Mouse (Mus musculus) lung, postnatal 0 days (tissue): ENCODE data around the gene Ugt1a5.
"Not testable (repeated sequence)": the region's sequence is repeated elsewhere in the genome, so short reads cannot be mapped to it uniquely, and the experiment has no call there.

Experiments
- CTCF ChIP-seq: IDR thresholded peaks from 2 replicates; pipeline ENCODE4 v1.5.1; 2016; ENCODE audit warnings: antibody characterized with exemption, mild to moderate bottlenecking
- EP300 ChIP-seq: IDR thresholded peaks from 2 replicates; pipeline ENCODE4 v1.6.1; 2016; ENCODE audit warnings: antibody characterized with exemption, mild to moderate bottlenecking, control low read depth

DNA sequence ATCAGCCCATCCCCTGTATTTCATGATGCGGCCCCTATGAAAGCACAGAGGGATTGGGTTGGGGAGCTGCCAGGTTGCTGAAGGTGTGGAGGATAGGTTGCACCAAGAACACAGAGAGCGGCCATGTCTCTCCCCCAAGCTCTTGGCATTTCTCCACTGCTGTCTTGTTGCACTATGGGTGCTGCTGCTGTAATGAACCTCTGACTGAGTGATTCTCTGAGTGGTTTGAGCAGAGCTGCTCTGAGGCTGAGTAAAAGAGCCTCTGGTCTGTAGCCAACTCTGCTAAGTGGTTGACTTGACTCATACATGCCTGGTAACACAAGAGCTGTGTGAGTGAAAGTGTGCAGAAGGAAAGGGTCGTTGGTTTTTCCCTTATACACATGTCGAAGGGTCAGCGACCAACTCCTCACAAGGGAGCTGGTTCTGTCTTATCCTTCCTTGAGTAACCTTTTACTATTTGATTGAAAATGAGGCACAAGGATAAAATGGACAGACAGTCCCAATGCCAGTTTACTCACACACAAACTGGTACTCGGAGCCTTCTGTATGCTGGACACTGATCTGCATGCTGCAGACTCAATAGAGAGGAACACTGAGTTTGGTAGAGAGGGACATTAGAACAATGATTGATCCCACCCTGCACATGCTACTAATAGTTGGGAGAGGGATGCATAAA is 30.4 kb upstream of the Ugt1a5 start:
- not testable (repeated sequence) for TF ChIP-seq CTCF, EP300
